Mouse (Mus musculus) hindbrain, embryonic 15.5 days (tissue): ENCODE data around the gene Xrra1. TPM values are rescaled to one million over a fixed set of nuclear protein-coding genes. Genes with fewer than 3 reads are reported as not detected.

ENCODE experiments used
- ATAC-seq: fragments of 200-750 bp; cut with Nextera tagmentation; 2 replicates; pipeline ENCODE4 v1.8.0; 2017; ENCODE audit warnings: low read depth, moderate number of reproducible peaks, moderate TSS enrichment; ENCODE audit not compliant: low FRiP score
- H3K27ac ChIP-seq: fragments of 300-500 bp; sonication (generic); replicated peaks from 2 replicates; pipeline ENCODE4 v1.5.1; 2015; ENCODE audit warnings: mild to moderate bottlenecking, inconsistent platforms
- H3K27me3 ChIP-seq: fragments of 300-500 bp; sonication (generic); 2 replicates; pipeline ENCODE4 v1.6.1; 2015; ENCODE audit warnings: control low read depth, inconsistent platforms
- H3K36me3 ChIP-seq: fragments of 300-500 bp; sonication (generic); 2 replicates; pipeline ENCODE4 v1.6.1; 2015; ENCODE audit warnings: control low read depth, inconsistent platforms
- H3K4me1 ChIP-seq: fragments of 300-500 bp; sonication (generic); replicated peaks from 2 replicates; pipeline ENCODE4 v1.6.1; 2015; ENCODE audit warnings: control low read depth, inconsistent platforms
- H3K4me2 ChIP-seq: fragments of 300-500 bp; sonication (generic); 2 replicates; pipeline ENCODE4 v1.6.1; 2015; ENCODE audit warnings: moderate library complexity, mild to moderate bottlenecking, inconsistent platforms
- H3K4me3 ChIP-seq: fragments of 300-500 bp; sonication (generic); 2 replicates; pipeline ENCODE4 v1.5.1; 2015; ENCODE audit warnings: mild to moderate bottlenecking, inconsistent platforms
- H3K9ac ChIP-seq: fragments of 300-500 bp; sonication (generic); 2 replicates; pipeline ENCODE4 v1.6.1; 2015; ENCODE audit warnings: inconsistent platforms
- H3K9me3 ChIP-seq: fragments of 300-500 bp; sonication (generic); 2 replicates; pipeline ENCODE4 v1.6.1; 2016; ENCODE audit warnings: control low read depth, inconsistent platforms
- WGBS: fragments of 180-500 bp; shearing (Covaris S2); methylation state at CpG from one replicate; pipeline ENCODE4 v1.1.7; 2015; 5-methylcytosine and 5-hydroxymethylcytosine counted together
- polyA plus RNA-seq: library from polyadenylated mRNA; unstranded; fragments of >200 nt; fragmentation: Nextera tagmentation; extraction: Ambion mirVana; gene quantifications from 2 replicates; pipeline ENCODE4 v1.2.1, GENCODE M21; 2015

The Xrra1 gene
- polyA plus RNA-seq, 1 experiment from 2014 or later, result 1.1 TPM

- Histone ChIP-seq H3K9me3 (no peaks in the 10 kb centered on the region), H3K4me2 (peak within 1 kb of the TSS; percentile 56), H3K27me3 (no peaks in the 10 kb centered on the region), H3K4me3 (peak within 1 kb of the TSS; percentile 40), H3K9ac (peak within 1 kb of the TSS; percentile 26; the same call in 1 of the 2 replicates), H3K36me3 (no peaks in the 10 kb centered on the region), H3K27ac (peak within 1 kb of the TSS; percentile 54; the same call in 1 of the 2 replicates), H3K4me1 (no peaks in the 10 kb centered on the region; the same call in 1 of the 2 replicates)
- WGBS, result under 1% methylated on average over 26 of the region's 26 CpGs
- ATAC-seq, result peak; percentile 96
Observed at GRCm38 (mm10) chr7:99828083-99828570, 30.8 kb upstream of the Xrra1 start, which contains the start of gene Neu3. Gene Neu3 (minus strand): TSS chr7:99828417.

GRCm38 (mm10) chr7:99833115-99833845, 25.6 kb upstream of the Xrra1 start:
- Histone ChIP-seq H3K4me3 (no peak overlapping the region), H3K4me2 (no peak overlapping the region), H3K9ac (no peak overlapping the region), H3K36me3 (peaks cover 22% of the 10 kb centered on the region), H3K9me3 (no peaks in the 10 kb centered on the region), H3K27ac (no peak overlapping the region), H3K27me3 (no peaks in the 10 kb centered on the region), H3K4me1 (no peaks in the 10 kb centered on the region)
- no peak for ATAC-seq
- 91% methylated on average over 5 of the region's 5 CpGs for WGBS

- Histone ChIP-seq H3K4me1 (no peaks in the 10 kb centered on the region), H3K27me3 (no peaks in the 10 kb centered on the region), H3K9ac (no peak overlapping the region), H3K4me2 (no peak overlapping the region), H3K27ac (no peak overlapping the region), H3K9me3 (no peaks in the 10 kb centered on the region), H3K36me3 (peaks cover 27% of the 10 kb centered on the region), H3K4me3 (no peak overlapping the region)
- 95% methylated on average over 2 of the region's 2 CpGs for WGBS
- no peak for ATAC-seq
Observed at GRCm38 (mm10) chr7:99833846-99834222, 25.1 kb upstream of the Xrra1 start.

GRCm38 (mm10) chr7:99834314-99834853, 24.5 kb upstream of the Xrra1 start:
- H3K9ac ChIP-seq, result no peak overlapping the region
- H3K4me2 ChIP-seq, result no peak overlapping the region
- no peak overlapping the region for H3K27ac ChIP-seq
- H3K27me3 ChIP-seq, result no peaks in the 10 kb centered on the region
- ATAC-seq, result no peak
- H3K4me1 ChIP-seq, result no peaks in the 10 kb centered on the region
- H3K36me3 ChIP-seq, result peaks cover 31% of the 10 kb centered on the region
- no peak overlapping the region for H3K4me3 ChIP-seq
- H3K9me3 ChIP-seq, result no peaks in the 10 kb centered on the region
- WGBS, result 88% methylated on average over 5 of the region's 5 CpGs

- Histone ChIP-seq H3K36me3 (peaks cover 45% of the 10 kb centered on the region), H3K27ac (no peak overlapping the region), H3K4me1 (no peaks in the 10 kb centered on the region), H3K4me3 (no peak overlapping the region), H3K9me3 (no peaks in the 10 kb centered on the region), H3K27me3 (no peaks in the 10 kb centered on the region), H3K4me2 (no peak overlapping the region), H3K9ac (no peak overlapping the region)
- ATAC-seq, result no peak
- 74% methylated on average over 4 of the region's 4 CpGs for WGBS
Observed at GRCm38 (mm10) chr7:99836781-99837180, 22.1 kb upstream of the Xrra1 start.

GRCm38 (mm10) chr7:99837358-99838071, 21.4 kb upstream of the Xrra1 start:
- no peaks in the 10 kb centered on the region for H3K27me3 ChIP-seq

GRCm38 (mm10) chr7:99838241-99838640, 20.7 kb upstream of the Xrra1 start:
- WGBS, result 93% methylated on average over 3 of the region's 3 CpGs
- Histone ChIP-seq H3K4me3 (no peak overlapping the region), H3K4me1 (no peaks in the 10 kb centered on the region), H3K9me3 (no peaks in the 10 kb centered on the region), H3K9ac (no peak overlapping the region), H3K27me3 (no peaks in the 10 kb centered on the region), H3K36me3 (peaks cover 59% of the 10 kb centered on the region), H3K4me2 (no peak overlapping the region), H3K27ac (no peak overlapping the region)
- no peak for ATAC-seq

More at GRCm38 (mm10) chr7:99837358-99838071, 21.4 kb upstream of the Xrra1 start:
- Histone ChIP-seq H3K4me2 (no peak overlapping the region), H3K4me3 (no peak overlapping the region), H3K9me3 (no peaks in the 10 kb centered on the region), H3K36me3 (peaks cover 53% of the 10 kb centered on the region), H3K4me1 (no peaks in the 10 kb centered on the region), H3K9ac (no peak overlapping the region), H3K27ac (peak overlapping the region; percentile 15; the same call in 1 of the 2 replicates)
- no peak for ATAC-seq
- WGBS, result 90% methylated on average over 6 of the region's 6 CpGs

- peaks cover 69% of the 10 kb centered on the region for H3K36me3 ChIP-seq
- H3K4me2 ChIP-seq, result no peak overlapping the region
Observed at GRCm38 (mm10) chr7:99845533-99846236, 13.2 kb upstream of the Xrra1 start.

GRCm38 (mm10) chr7:99850534-99850933, 8.4 kb upstream of the Xrra1 start:
- 79% methylated on average over 5 of the region's 5 CpGs for WGBS
- ATAC-seq, result no peak
- no peak overlapping the region for H3K4me2 ChIP-seq
- no peak overlapping the region for H3K4me3 ChIP-seq
- H3K4me1 ChIP-seq, result peaks cover 4% of the 10 kb centered on the region; the same call in 1 of the 2 replicates
- peak overlapping the region; percentile 16; the same call in 1 of the 2 replicates for H3K27ac ChIP-seq
- no peaks in the 10 kb centered on the region for H3K9me3 ChIP-seq
- no peak overlapping the region for H3K9ac ChIP-seq
- peaks cover 31% of the 10 kb centered on the region for H3K36me3 ChIP-seq
- no peaks in the 10 kb centered on the region for H3K27me3 ChIP-seq

More at GRCm38 (mm10) chr7:99845533-99846236, 13.2 kb upstream of the Xrra1 start:
- ATAC-seq, result no peak
- Histone ChIP-seq H3K27ac (no peak overlapping the region), H3K9me3 (no peaks in the 10 kb centered on the region), H3K4me3 (no peak overlapping the region), H3K4me1 (peaks cover 3% of the 10 kb centered on the region; the same call in 1 of the 2 replicates), H3K27me3 (no peaks in the 10 kb centered on the region), H3K9ac (no peak overlapping the region)
- 96% methylated on average over 8 of the region's 8 CpGs for WGBS

GRCm38 (mm10) chr7:99851121-99851520, 7.8 kb upstream of the Xrra1 start:
- Histone ChIP-seq H3K36me3 (peaks cover 25% of the 10 kb centered on the region), H3K4me1 (peaks cover 4% of the 10 kb centered on the region; the same call in 1 of the 2 replicates), H3K27ac (peak overlapping the region; percentile 16), H3K9me3 (no peaks in the 10 kb centered on the region), H3K4me3 (no peak overlapping the region), H3K9ac (no peak overlapping the region), H3K27me3 (no peaks in the 10 kb centered on the region), H3K4me2 (no peak overlapping the region)
- WGBS, result 69% methylated on average over 1 of the region's 1 CpGs
- no peak for ATAC-seq

GRCm38 (mm10) chr7:99851618-99852017, 7.3 kb upstream of the Xrra1 start:
- Histone ChIP-seq H3K4me2 (no peak overlapping the region), H3K9ac (no peak overlapping the region), H3K9me3 (no peaks in the 10 kb centered on the region), H3K27me3 (no peaks in the 10 kb centered on the region), H3K36me3 (peaks cover 21% of the 10 kb centered on the region), H3K4me3 (no peak overlapping the region), H3K27ac (no peak overlapping the region), H3K4me1 (peaks cover 4% of the 10 kb centered on the region; the same call in 1 of the 2 replicates)
- ATAC-seq, result no peak
- 80% methylated on average over 6 of the region's 6 CpGs for WGBS
